Mouse (Mus musculus): ENCODE measurements around the gene Pdk2. TPM values are rescaled to one million over a fixed set of nuclear protein-coding genes. Genes with fewer than 3 reads are reported as not detected.

The Pdk2 gene
- polyA plus RNA-seq, 1 experiment from 2014 or later, result 27.5 TPM

DNA sequence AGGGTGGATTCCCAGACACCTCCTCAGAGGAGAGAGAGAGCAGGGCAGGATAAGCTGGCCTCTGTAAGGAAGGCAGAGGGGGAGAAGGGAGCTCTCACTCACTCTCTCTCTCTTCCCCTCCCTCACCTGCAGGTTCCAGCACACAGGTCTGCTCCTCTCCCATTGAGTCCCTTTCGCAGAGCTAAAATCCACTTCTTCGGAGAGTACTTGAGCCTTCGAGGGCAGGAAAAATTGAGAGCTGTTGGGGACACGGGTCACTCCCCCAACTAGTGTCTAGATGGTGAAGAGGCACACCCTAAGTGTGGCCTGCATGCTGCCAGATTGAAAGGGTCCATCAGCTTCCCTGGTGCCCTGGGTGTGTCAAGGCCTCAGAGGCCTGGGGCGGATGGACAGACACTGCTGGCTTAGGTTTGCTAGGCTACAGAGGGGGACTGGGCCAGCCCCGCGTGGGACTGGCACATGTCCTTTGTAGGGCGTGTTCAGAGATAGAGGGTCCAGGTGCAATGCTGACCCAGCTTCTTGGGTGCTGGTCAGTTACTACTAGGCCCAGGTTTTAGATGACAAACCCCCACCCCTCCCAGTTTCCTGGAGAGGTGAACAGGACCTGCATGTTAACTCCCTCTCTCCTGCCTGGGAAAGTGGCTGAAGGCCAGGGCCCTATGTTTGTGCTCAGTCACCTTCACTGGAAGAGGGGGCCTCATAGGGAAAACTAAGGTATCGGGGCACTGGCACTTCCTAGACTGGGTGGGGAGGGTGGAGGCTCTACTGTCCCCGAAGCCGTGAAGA is 15.7 kb downstream of the Pdk2 start:
- Histone ChIP-seq H3K36me3 (ENCODE audit: control insufficient read depth, insufficient read depth, low read length) (peaks cover 43% of the 10 kb centered on the region), H3K4me2 (ENCODE audit: low read length) (no peak overlapping the region), H3K9me3 (replicated peaks; ENCODE audit: control insufficient read depth, low read length, poor library complexity, severe bottlenecking) (no peaks in the 10 kb centered on the region), H3K4me1 (ENCODE audit: control insufficient read depth, insufficient read depth, low read length) (no peaks in the 10 kb centered on the region), H3K27ac (ENCODE audit: low read length) (no peak overlapping the region; the same call in 1 of the 2 replicates), H3K27me3 (ENCODE audit: control insufficient read depth, insufficient read depth, low read depth, low read length) (no peaks in the 10 kb centered on the region), H3K9ac (ENCODE audit: low read depth, low read length) (no peak overlapping the region), H3K4me3 (ENCODE audit: low read depth, low read length) (no peak overlapping the region)
- ATAC-seq, result no peak
- WGBS, result 87% methylated on average over 11 of the region's 11 CpGs

GRCm38 (mm10) chr11:95024439-95025184 is 16.5 kb downstream of the Pdk2 start:
- Histone ChIP-seq H3K4me1 (ENCODE audit: control insufficient read depth, insufficient read depth, low read length) (no peaks in the 10 kb centered on the region), H3K27ac (ENCODE audit: low read length) (no peak overlapping the region), H3K9ac (ENCODE audit: low read depth, low read length) (no peak overlapping the region), H3K4me3 (ENCODE audit: low read depth, low read length) (no peak overlapping the region), H3K9me3 (replicated peaks; ENCODE audit: control insufficient read depth, low read length, poor library complexity, severe bottlenecking) (no peaks in the 10 kb centered on the region), H3K27me3 (ENCODE audit: control insufficient read depth, insufficient read depth, low read depth, low read length) (no peaks in the 10 kb centered on the region), H3K36me3 (ENCODE audit: control insufficient read depth, insufficient read depth, low read length) (peaks cover 50% of the 10 kb centered on the region), H3K4me2 (ENCODE audit: low read length) (no peak overlapping the region)
- ATAC-seq, result no peak
- 68% methylated on average over 29 of the region's 29 CpGs for WGBS

DNA sequence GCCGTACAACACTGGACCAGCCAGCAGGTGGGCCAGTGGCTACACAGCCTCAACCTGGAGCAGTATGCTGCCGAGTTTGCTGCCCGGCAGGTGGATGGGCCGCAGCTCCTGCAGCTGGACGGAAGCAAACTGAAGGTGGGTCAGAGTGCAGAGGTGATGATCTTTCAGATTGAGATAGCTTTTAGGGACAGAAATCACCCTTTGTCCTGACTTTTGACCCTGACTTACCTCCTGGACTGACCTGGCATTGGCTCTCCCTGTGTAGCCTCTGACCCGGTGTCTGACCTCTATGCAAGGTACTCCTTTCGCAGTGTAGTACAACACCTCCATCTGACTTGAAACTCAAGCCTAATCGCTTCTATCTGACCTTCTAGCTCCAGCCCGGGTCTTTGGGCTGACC is 17.7 kb downstream of the Pdk2 start:
- H3K4me1 ChIP-seq (ENCODE audit: control insufficient read depth, insufficient read depth, low read length), result no peaks in the 10 kb centered on the region
- no peak overlapping the region for H3K9ac ChIP-seq (ENCODE audit: low read depth, low read length)
- no peak for ATAC-seq
- WGBS, result 95% methylated on average over 9 of the region's 9 CpGs
- H3K27me3 ChIP-seq (ENCODE audit: control insufficient read depth, insufficient read depth, low read depth, low read length), result no peaks in the 10 kb centered on the region
- no peak overlapping the region for H3K27ac ChIP-seq (ENCODE audit: low read length)
- no peaks in the 10 kb centered on the region for H3K9me3 ChIP-seq (replicated peaks; ENCODE audit: control insufficient read depth, low read length, poor library complexity, severe bottlenecking)
- no peak overlapping the region for H3K4me2 ChIP-seq (ENCODE audit: low read length)
- no peak overlapping the region for H3K4me3 ChIP-seq (ENCODE audit: low read depth, low read length)
- peaks cover 55% of the 10 kb centered on the region for H3K36me3 ChIP-seq (ENCODE audit: control insufficient read depth, insufficient read depth, low read length)

DNA sequence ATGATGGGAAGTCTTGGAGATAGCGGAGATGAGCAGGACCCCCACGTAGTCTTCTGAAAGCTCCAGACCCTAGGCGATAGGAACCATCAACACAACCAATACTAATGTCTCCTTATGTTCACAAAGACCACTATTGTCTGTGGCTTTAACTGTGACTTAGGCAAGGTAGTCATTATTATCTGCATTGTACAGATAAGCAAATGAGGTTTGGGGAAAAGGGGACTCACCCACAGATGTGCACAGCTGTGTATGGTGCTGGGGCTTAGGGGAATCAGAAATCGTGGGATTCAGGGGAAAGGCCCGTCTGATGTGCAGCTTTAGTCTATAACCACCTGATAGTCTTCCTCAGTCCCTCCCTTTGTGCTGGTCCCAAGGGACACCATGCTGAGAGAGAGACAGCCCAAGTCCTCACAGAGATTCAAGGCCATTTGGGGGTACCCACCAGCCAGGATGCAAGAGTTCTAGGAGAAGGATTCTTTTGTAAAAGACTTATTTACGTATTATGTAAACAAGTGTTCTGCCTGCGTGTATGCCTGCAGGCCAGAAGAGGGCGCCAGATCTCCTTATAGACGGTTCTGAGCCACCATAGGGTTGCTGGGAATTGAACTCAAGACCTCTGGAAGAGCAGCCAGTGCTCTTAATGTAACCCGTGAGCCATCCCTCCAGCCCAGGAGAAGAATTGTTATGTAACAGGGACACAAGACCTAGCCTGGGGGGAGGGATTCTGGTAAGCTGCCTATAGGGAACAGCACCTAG is 18.7 kb downstream of the Pdk2 start:
- no peaks in the 10 kb centered on the region for H3K9me3 ChIP-seq (replicated peaks; ENCODE audit: control insufficient read depth, low read length, poor library complexity, severe bottlenecking)
- H3K9ac ChIP-seq (ENCODE audit: low read depth, low read length), result no peak overlapping the region
- H3K4me2 ChIP-seq (ENCODE audit: low read length), result no peak overlapping the region
- H3K27ac ChIP-seq (ENCODE audit: low read length), result no peak overlapping the region
- H3K4me3 ChIP-seq (ENCODE audit: low read depth, low read length), result no peak overlapping the region
- H3K4me1 ChIP-seq (ENCODE audit: control insufficient read depth, insufficient read depth, low read length), result no peaks in the 10 kb centered on the region
- ATAC-seq, result no peak
- 79% methylated on average over 10 of the region's 10 CpGs for WGBS
- no peaks in the 10 kb centered on the region for H3K27me3 ChIP-seq (ENCODE audit: control insufficient read depth, insufficient read depth, low read depth, low read length)
- peaks cover 55% of the 10 kb centered on the region for H3K36me3 ChIP-seq (ENCODE audit: control insufficient read depth, insufficient read depth, low read length)

DNA sequence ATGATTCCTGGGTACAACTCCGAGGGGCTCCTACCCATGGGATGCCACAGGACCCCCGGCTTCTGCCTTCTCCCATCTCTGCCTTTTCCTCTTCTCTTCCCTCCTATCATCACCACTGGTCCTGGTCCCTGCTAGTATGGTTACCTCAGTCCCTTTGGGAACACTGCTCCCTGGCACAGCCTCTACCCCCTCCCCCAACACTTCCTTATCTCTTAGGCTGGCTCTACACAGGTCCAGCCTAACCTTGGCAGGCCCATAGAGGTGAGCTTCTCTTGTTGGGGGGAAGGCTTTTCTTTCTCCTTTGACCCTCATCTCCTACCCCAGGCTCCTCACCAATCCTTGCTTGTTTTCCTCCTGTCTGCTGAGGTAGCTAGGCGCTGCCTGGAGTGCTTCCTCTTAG is 25.7 kb downstream of the Pdk2 start:
- Histone ChIP-seq H3K27ac (ENCODE audit: low read length) (no peak overlapping the region), H3K27me3 (ENCODE audit: control insufficient read depth, insufficient read depth, low read depth, low read length) (no peaks in the 10 kb centered on the region), H3K4me2 (ENCODE audit: low read length) (no peak overlapping the region), H3K9me3 (replicated peaks; ENCODE audit: control insufficient read depth, low read length, poor library complexity, severe bottlenecking) (no peaks in the 10 kb centered on the region), H3K36me3 (ENCODE audit: control insufficient read depth, insufficient read depth, low read length) (peaks cover 30% of the 10 kb centered on the region), H3K4me1 (ENCODE audit: control insufficient read depth, insufficient read depth, low read length) (peaks cover 31% of the 10 kb centered on the region), H3K9ac (ENCODE audit: low read depth, low read length) (0 out of 2 replicates have a peak overlapping the region, but pooled peaks have one; percentile 34), H3K4me3 (ENCODE audit: low read depth, low read length) (no peak overlapping the region)
- ATAC-seq, result no peak
- WGBS, result 72% methylated on average over 3 of the region's 3 CpGs

GRCm38 (mm10) chr11:95012487-95012886 is 28.7 kb downstream of the Pdk2 start:
- 23% methylated on average over 3 of the region's 3 CpGs for WGBS
- peaks cover 49% of the 10 kb centered on the region for H3K4me1 ChIP-seq (ENCODE audit: control insufficient read depth, insufficient read depth, low read length)
- H3K36me3 ChIP-seq (ENCODE audit: control insufficient read depth, insufficient read depth, low read length), result peaks cover 18% of the 10 kb centered on the region
- H3K9ac ChIP-seq (ENCODE audit: low read depth, low read length), result peak overlapping the region; percentile 99
- H3K4me2 ChIP-seq (ENCODE audit: low read length), result peak overlapping the region; percentile 97
- no peak for ATAC-seq
- peak overlapping the region; percentile 69 for H3K27ac ChIP-seq (ENCODE audit: low read length)
- H3K9me3 ChIP-seq (replicated peaks; ENCODE audit: control insufficient read depth, low read length, poor library complexity, severe bottlenecking), result no peaks in the 10 kb centered on the region
- H3K4me3 ChIP-seq (ENCODE audit: low read depth, low read length), result peak overlapping the region; percentile 81
- no peaks in the 10 kb centered on the region for H3K27me3 ChIP-seq (ENCODE audit: control insufficient read depth, insufficient read depth, low read depth, low read length)

DNA sequence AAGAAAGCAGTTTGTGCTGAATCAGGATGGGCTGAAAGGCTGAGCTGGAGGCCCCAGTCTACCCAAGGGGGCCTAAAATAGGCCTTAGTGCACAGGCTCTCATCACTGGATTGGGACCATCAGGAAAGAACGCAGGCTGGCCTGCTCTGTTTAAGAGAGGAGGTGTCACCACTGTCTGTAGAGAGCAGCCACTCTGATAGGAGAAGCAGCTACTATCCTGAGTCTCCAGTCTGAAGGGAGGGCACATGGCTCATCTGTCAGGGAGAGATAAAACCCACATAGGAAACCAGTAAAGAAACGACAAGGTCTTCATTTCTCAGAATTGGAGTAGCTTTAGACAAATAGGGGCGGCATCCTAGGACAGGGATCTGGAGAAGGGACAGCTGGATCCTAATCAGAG is 29.1 kb downstream of the Pdk2 start:
- peak overlapping the region; percentile 69 for H3K27ac ChIP-seq (ENCODE audit: low read length)
- WGBS, result 48% methylated on average over 3 of the region's 3 CpGs
- H3K4me1 ChIP-seq (ENCODE audit: control insufficient read depth, insufficient read depth, low read length), result peaks cover 53% of the 10 kb centered on the region

DNA sequence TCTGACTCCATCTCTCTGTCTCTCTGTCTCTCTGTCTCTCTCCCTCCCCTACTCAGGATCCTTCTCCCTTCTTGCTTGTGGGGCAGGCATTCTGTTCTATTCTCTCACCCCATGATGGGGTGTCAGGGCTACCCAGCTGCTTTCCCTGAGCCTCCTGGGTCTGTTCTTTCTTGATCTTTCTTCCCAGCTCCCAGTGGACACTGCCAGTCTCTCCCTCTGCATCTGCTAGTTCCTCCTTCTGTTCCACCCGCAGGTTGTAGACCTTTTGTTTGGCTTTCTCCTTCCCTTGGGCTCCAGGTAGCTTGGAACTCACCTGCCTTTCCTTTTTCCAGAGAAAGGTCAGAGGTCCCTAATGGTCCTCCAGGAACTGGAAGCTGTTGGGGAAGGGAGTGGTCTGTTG is 29.7 kb downstream of the Pdk2 start:
- WGBS, result 13% methylated on average over 1 of the region's 1 CpGs
- peak overlapping the region; percentile 97 for H3K4me2 ChIP-seq (ENCODE audit: low read length)
- peaks cover 18% of the 10 kb centered on the region for H3K36me3 ChIP-seq (ENCODE audit: control insufficient read depth, insufficient read depth, low read length)
- peaks cover 58% of the 10 kb centered on the region for H3K4me1 ChIP-seq (ENCODE audit: control insufficient read depth, insufficient read depth, low read length)
- H3K9ac ChIP-seq (ENCODE audit: low read depth, low read length), result peak overlapping the region; percentile 99
- no peak for ATAC-seq
- peak overlapping the region; percentile 69 for H3K27ac ChIP-seq (ENCODE audit: low read length)
- H3K4me3 ChIP-seq (ENCODE audit: low read depth, low read length), result peak overlapping the region; percentile 81
- H3K27me3 ChIP-seq (ENCODE audit: control insufficient read depth, insufficient read depth, low read depth, low read length), result no peaks in the 10 kb centered on the region
- no peaks in the 10 kb centered on the region for H3K9me3 ChIP-seq (replicated peaks; ENCODE audit: control insufficient read depth, low read length, poor library complexity, severe bottlenecking)

More for the DNA sequence above, 29.1 kb downstream of the Pdk2 start:
- Histone ChIP-seq H3K4me3 (ENCODE audit: low read depth, low read length) (peak overlapping the region; percentile 81), H3K9me3 (replicated peaks; ENCODE audit: control insufficient read depth, low read length, poor library complexity, severe bottlenecking) (no peaks in the 10 kb centered on the region), H3K4me2 (ENCODE audit: low read length) (peak overlapping the region; percentile 97), H3K9ac (ENCODE audit: low read depth, low read length) (peak overlapping the region; percentile 99), H3K27me3 (ENCODE audit: control insufficient read depth, insufficient read depth, low read depth, low read length) (no peaks in the 10 kb centered on the region), H3K36me3 (ENCODE audit: control insufficient read depth, insufficient read depth, low read length) (peaks cover 18% of the 10 kb centered on the region)
- ATAC-seq, result no peak
